Mouse (Mus musculus) kidney, adult 18-20 months (tissue): Measurements from ENCODE around the gene Igsf3.

ENCODE experiments used
- DNase-seq: peaks from one replicate; pipeline ENCODE4 v3.0.0; 2021

The Igsf3 gene

GRCm38 (mm10) chr3:101507766-101508165, 130.9 kb downstream of the Igsf3 start:
- no peak for DNase-seq

- no peak for DNase-seq
Measured at GRCm38 (mm10) chr3:101509707-101510544, 133.0 kb downstream of the Igsf3 start.

- DNase-seq, result no peak
Measured at GRCm38 (mm10) chr3:101510632-101511031, 133.7 kb downstream of the Igsf3 start.
